Mouse (Mus musculus) lung, adult 2 months (tissue): ENCODE measurements at regions not wholly inside any gene's neighbourhood (a gene's known extent, or its start where the extent isn't known, plus 50 kb on each side); places are given as distances from the start of the nearest gene placed in this dataset.

Experiments used
- CTCF ChIP-seq: fragments of 200-500 bp; IDR thresholded peaks from 2 replicates; pipeline ENCODE4 v1.5.1; 2011; ENCODE audit warnings: mild to moderate bottlenecking, low read length, control low read depth; ENCODE audit not compliant: insufficient read depth
- POLR2A ChIP-seq: fragments of 200-500 bp; IDR thresholded peaks from 2 replicates; pipeline ENCODE4 v1.6.1; 2011; ENCODE audit warnings: low read depth, mild to moderate bottlenecking, control low read depth, low read length, borderline replicate concordance; ENCODE audit errors: extremely low read depth

- no peak for TF ChIP-seq CTCF
- TF ChIP-seq POLR2A = no peak
These were observed 210.8 kb upstream of the Intu start for GRCm38 (mm10) chr3:40320319-40320718.
